Mouse (Mus musculus) bone marrow, adult 2 months (tissue): Measurements from ENCODE around the gene Olfr56. TPM values are rescaled to one million over a fixed set of nuclear protein-coding genes. Genes with fewer than 3 reads are reported as not detected.

ENCODE experiments used
- H3K27ac ChIP-seq: fragments of 200-500 bp; 2 replicates; pipeline ENCODE4 v1.5.1; 2012; ENCODE audit warnings: low read depth, mild to moderate bottlenecking, control low read depth, inconsistent platforms, low read length; ENCODE audit not compliant: control insufficient read depth, poor library complexity, insufficient read depth
- H3K4me1 ChIP-seq: fragments of 200-500 bp; 2 replicates; pipeline ENCODE4 v1.6.1; 2011; ENCODE audit warnings: low read length; ENCODE audit not compliant: control insufficient read depth, insufficient read depth
- H3K4me3 ChIP-seq: fragments of 200-500 bp; replicated peaks from 2 replicates; pipeline ENCODE3; 2011; ENCODE audit warnings: mild to moderate bottlenecking, low read depth, low read length, control low read depth; ENCODE audit not compliant: control insufficient read depth
- CTCF ChIP-seq: fragments of 200-500 bp; IDR thresholded peaks from 2 replicates; pipeline ENCODE4 v1.5.1; 2011; ENCODE audit warnings: low read length, control low read depth; ENCODE audit not compliant: control insufficient read depth, insufficient read depth
- POLR2A ChIP-seq: fragments of 200-500 bp; IDR thresholded peaks from 2 replicates; pipeline ENCODE4 v1.6.1; 2011; ENCODE audit warnings: low read depth, mild to moderate bottlenecking, control low read depth, low read length, borderline replicate concordance; ENCODE audit not compliant: control insufficient read depth
- WGBS: fragments of 180-500 bp; shearing (Covaris S2); methylation state at CpG from one replicate; pipeline ENCODE4 v1.1.7; 2018; 5-methylcytosine and 5-hydroxymethylcytosine counted together
- polyA plus RNA-seq: library from polyadenylated mRNA; stranded (reverse); fragments of >200 nt; gene quantifications from 2 replicates; pipeline ENCODE4 v1.2.4, GENCODE M21; 2011; ENCODE audit warnings: low replicate concordance; ENCODE audit not compliant: missing spikeins, insufficient read depth, insufficient read length

Olfr56 gene
- polyA plus RNA-seq, 1 experiment: 2.1 TPM

DNA sequence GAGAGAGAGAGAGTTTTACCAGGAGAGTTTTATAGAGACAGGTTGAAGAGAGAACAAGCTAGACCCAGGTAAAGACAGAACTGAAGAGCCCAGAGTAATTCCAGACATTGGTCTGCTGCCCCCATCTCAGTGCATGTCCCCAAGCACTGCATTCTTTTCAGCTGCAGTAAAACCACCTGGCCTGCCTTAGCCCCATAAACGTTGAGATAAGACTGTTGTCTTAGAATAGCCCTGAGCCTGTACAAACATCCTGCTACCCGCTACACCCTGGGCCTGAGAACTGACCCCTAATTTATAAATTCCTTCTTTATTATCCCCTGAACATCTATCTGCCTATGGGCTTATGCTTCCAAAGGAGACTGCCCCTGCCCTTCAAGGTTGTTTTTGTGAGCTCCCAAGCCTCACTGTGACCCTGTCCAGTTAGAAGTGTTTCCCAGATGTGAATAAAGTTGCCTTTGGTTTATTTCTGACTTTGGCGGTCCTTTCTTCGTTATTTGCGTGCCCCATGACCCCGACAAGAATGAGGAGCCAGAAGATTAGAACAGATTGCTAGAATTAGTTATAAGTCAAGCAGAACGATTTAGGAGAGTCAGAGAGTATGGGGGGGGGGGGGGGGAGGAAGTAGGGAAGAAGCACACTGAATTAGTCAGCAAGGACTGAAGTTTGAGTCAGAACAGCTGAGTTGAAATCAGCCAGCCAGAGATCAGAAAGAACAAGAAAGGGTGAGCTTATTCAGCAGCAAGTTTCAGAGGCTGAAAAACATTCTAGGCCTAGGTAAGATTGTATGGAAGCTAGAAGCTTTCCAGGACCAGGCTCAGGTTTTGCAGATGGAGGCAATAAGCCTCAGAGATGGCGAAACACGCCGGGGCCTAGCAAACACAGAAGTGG is 129.2 kb downstream of the Olfr56 start:
- Histone ChIP-seq H3K27ac (no peak overlapping the region), H3K4me3 (no peak overlapping the region), H3K4me1 (no peaks in the 10 kb centered on the region; the same call in 1 of the 2 replicates)
- WGBS: 66% methylated on average over 10 of the region's 10 CpGs
- TF ChIP-seq POLR2A (no peak), CTCF (no peak)

DNA sequence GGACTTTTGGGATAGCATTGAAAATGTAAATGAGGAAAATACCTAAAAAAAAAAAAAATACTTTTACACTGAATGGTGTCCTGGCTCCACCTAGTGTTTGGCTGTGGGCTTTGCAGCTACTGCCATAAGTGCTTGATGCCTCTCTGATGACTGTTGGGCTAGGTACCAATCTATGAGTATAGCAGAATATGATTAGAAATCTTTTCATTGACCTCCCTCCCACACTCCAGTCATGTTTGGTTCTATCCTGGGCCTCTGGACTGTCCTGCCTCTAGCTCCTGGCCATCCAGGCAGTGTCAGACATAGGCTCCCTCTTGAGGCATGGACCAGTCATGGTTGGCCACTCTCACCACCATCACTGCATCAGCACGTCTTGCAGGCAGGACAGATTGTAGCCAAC is 130.1 kb downstream of the Olfr56 start:
- 37% methylated on average over 1 of the region's 1 CpGs for WGBS
- H3K4me3 ChIP-seq: no peak overlapping the region
- TF ChIP-seq CTCF (peak; percentile 58), POLR2A (no peak)
- no peaks in the 10 kb centered on the region; the same call in 1 of the 2 replicates for H3K4me1 ChIP-seq
- no peak overlapping the region for H3K27ac ChIP-seq

DNA sequence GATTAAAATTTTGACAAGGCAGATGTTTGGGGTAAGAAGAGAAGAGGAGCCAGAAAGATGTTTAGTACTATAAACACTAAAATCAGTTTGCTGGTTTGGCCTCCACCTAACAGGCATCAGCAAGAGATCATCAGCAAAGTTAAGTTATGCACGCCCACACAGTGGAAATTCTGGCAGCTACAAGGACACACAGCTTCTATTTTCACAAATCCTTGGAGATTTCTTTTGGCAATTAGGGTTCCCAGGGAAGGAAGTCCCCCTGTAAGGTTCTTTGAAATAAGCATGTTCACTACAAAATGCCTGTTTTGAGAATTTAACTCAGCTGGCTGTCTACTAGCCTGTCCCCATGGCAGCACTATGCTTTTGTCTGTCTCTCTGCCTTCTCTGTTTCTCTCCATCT is 132.3 kb downstream of the Olfr56 start:
- TF ChIP-seq CTCF (no peak), POLR2A (no peak)
- H3K4me3 ChIP-seq: no peak overlapping the region
- WGBS: 79% methylated on average over 1 of the region's 1 CpGs
- H3K27ac ChIP-seq: no peak overlapping the region
- no peaks in the 10 kb centered on the region; the same call in 1 of the 2 replicates for H3K4me1 ChIP-seq

DNA sequence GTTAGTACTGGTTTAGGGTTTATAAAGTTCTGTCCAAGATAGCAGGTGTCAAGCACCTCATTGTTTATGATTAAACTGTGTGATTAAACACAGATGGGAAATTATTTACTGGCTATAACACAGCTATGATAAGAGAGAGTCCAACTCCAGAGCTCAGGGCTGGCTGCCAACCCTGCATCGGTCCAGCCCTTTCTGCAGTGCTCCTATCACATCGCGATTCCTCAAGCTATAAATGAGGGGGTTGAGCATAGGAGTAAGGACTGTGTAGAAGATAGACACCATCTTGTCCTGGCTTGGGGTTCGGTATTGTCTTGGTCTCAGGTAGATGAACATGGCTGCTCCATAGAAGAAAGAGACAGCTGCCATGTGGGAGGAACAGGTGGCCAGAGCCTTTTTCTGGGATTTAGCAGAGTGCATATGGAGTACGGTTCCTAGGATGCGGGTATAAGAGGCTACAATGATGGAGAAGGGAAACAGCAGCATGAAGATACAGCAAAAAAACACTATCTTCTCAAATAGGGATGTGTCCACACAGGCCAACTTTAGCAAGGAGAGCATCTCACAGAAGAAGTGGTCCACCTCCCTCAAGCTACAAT is 134.0 kb downstream of the Olfr56 start:
- Histone ChIP-seq H3K4me3 (no peak overlapping the region), H3K4me1 (no peaks in the 10 kb centered on the region; the same call in 1 of the 2 replicates), H3K27ac (no peak overlapping the region)
- 75% methylated on average over 6 of the region's 6 CpGs for WGBS
- TF ChIP-seq CTCF (no peak), POLR2A (no peak)

DNA sequence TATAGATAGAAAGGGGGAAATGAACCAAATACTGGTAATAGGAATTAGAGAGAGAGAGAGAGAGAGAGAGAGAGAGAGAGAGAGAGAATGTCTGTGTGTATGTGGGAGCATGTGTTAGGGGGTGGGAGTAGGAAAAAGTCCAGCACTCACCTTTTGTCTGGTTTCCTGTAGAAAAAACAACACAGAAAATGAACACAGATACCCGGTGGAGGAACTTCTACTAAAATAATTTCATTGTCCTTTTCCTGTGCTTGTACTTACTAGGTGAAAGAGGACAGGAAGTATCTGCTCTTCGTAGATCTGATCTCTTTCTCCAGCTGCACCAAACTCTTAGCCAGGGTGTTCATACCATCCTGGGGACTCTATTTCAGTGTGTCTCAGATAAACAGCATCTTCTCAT is 135.5 kb downstream of the Olfr56 start:
- WGBS: 2% methylated on average over 2 of the region's 2 CpGs
- Histone ChIP-seq H3K4me3 (no peak overlapping the region), H3K4me1 (no peaks in the 10 kb centered on the region), H3K27ac (no peak overlapping the region)
- no peak for TF ChIP-seq CTCF
- TF ChIP-seq POLR2A: no peak

DNA sequence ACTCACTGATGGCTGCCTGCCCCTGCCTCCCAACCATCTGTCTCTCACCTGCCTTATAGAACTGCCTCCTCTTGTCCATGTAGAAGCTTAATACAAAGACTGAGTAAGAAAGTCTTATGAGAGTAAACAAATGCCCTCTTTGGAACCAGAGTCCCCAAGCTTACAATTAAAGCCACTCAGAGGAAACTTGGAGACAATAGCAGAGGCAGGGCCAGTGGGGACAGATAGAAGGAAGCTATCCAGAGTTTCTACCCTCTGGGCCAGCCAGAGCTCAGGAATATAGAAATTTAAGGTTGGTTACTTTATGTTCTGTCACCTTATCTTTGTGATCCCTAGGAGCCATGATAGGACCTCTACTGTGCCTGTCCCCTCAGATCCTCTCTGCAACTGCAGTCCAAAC is 136.1 kb downstream of the Olfr56 start, which contains the start of gene Olfr1396:
Gene Olfr1396, minus strand, starts transcription at position 101 of the 400 bp plus-strand sequence.
- Histone ChIP-seq H3K4me1 (no peaks in the 10 kb centered on the region), H3K27ac (no peak within 1 kb of the TSS), H3K4me3 (no peak within 1 kb of the TSS)
- no peak for TF ChIP-seq POLR2A
- TF ChIP-seq CTCF: no peak

DNA sequence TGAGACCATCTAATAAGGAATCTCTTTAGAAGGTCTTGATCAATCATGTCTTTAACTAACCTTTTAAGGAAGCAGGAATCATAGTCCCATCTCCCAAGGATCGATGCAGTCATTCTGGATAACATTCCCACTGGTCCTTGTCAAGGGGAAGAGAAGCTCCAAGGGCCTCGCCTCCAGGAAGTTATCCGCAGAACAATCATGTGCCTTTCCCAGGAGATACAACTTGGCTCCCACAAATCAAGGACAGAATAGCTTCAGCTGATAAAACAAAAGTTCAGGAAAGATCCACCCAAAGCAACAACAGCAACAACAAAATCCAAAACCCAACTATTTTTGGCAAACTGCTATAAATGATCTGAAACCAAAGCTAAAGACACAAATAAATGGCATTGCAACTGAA is 140.9 kb downstream of the Olfr56 start:
- Histone ChIP-seq H3K27ac (no peak overlapping the region), H3K4me3 (no peak overlapping the region), H3K4me1 (no peaks in the 10 kb centered on the region)
- TF ChIP-seq POLR2A (no peak), CTCF (no peak)
- 82% methylated on average over 3 of the region's 3 CpGs for WGBS

DNA sequence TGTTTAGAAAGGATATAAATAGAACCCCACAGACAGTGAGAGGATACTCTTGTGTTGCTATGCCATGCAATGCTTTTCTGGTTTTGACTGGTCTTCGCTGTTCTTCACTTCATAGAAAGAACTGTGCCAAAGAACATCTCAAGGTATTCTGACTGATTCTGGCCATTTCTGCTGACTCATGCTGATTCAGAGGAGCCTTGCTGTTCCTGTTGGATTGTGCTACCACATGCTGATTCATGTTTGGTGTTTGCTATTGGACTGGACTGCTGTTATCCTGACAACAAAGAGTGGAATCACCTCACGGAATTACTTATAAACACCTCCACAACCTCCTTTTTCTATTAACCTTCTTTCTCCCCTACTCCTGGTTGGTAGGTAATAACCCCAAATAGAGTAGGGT is 145.5 kb downstream of the Olfr56 start:
- Histone ChIP-seq H3K4me1 (no peaks in the 10 kb centered on the region), H3K27ac (no peak overlapping the region), H3K4me3 (no peak overlapping the region)
- TF ChIP-seq POLR2A (no peak), CTCF (no peak)
- WGBS: 88% methylated on average over 2 of the region's 2 CpGs

DNA sequence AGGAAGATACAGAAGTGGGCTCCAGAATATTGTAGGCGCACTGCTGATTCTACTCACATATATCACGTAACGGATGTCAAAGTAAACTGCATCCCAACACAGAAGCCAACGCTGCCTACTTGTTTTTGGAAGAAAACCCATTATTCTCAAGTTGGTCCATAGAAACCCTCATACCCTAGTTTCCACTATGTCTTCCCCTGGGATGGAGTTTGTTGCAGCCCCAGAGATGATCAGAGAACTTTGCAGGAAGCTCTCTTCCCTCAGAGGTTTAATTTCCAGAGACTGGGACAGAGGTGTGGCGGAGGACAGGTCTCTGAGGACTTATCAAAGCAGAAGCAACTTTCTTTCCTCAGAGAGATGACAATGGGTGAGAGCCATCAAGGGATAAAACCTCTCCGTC is 163.3 kb downstream of the Olfr56 start, which contains the start of gene Olfr1395:
Gene Olfr1395, plus strand, starts transcription at position 301 of the 400 bp plus-strand sequence.
- WGBS: 87% methylated on average over 6 of the region's 6 CpGs
- H3K4me3 ChIP-seq: no peak within 1 kb of the TSS
- H3K27ac ChIP-seq: no peak within 1 kb of the TSS
- H3K4me1 ChIP-seq: no peaks in the 10 kb centered on the region
- no peak for TF ChIP-seq CTCF
- TF ChIP-seq POLR2A: no peak
